Mouse (Mus musculus): ENCODE results near the gene Sprtn. TPM values are rescaled to one million over a fixed set of nuclear protein-coding genes. Genes with fewer than 3 reads are reported as not detected.

Gene Sprtn
- polyA plus RNA-seq, 1 experiment from 2014 or later: 6.8 TPM

GRCm38 (mm10) chr8:124922490-124923089 is 24.9 kb downstream of the Sprtn start:
- 67% methylated on average over 11 of the region's 11 CpGs for WGBS
- no peak for ATAC-seq (ENCODE audit: insufficient number of reproducible peaks, insufficient read depth, low FRiP score, low read depth)
- Histone ChIP-seq H3K4me1 (ENCODE audit: control insufficient read depth in 2 of 2, insufficient read depth in 2 of 2, low read length in 2 of 2) (peaks cover 47 to 73% of the 10 kb centered on the region in 2 experiments), H3K4me3 (ENCODE audit: control insufficient read depth in 1 of 2, insufficient read depth in 1 of 2, low read depth in 1 of 2, low read length in 2 of 2) (no peak overlapping the region), H3K9me3 (ENCODE audit: control insufficient read depth, low read length) (no peaks in the 10 kb centered on the region), H3K9ac (ENCODE audit: low read length) (no peak overlapping the region), H3K4me2 (ENCODE audit: low read length) (peak overlapping the region; percentile 50; the same call in 1 of the 2 replicates), H3K27ac (replicated peaks in 1 of 2; ENCODE audit: control insufficient read depth in 1 of 2, insufficient read depth in 1 of 2, low read depth in 2 of 2, low read length in 2 of 2) (peak overlapping the region in 1 of 2 experiments; percentile 51; a peak in 2 of 4 replicates), H3K36me3 (ENCODE audit: control insufficient read depth, insufficient read depth, low read length) (no peaks in the 10 kb centered on the region), H3K27me3 (ENCODE audit: control insufficient read depth, insufficient read depth, low read length) (no peaks in the 10 kb centered on the region)

- H3K9me3 ChIP-seq (ENCODE audit: control insufficient read depth, low read length): no peaks in the 10 kb centered on the region
- peaks cover 7% of the 10 kb centered on the region; the same call in 1 of the 2 replicates for H3K36me3 ChIP-seq (ENCODE audit: control insufficient read depth, insufficient read depth, low read length)
- peaks cover 46 to 77% of the 10 kb centered on the region in 2 experiments for H3K4me1 ChIP-seq (ENCODE audit: control insufficient read depth in 2 of 2, insufficient read depth in 2 of 2, low read length in 2 of 2)
- H3K4me3 ChIP-seq (ENCODE audit: control insufficient read depth in 1 of 2, insufficient read depth in 1 of 2, low read depth in 1 of 2, low read length in 2 of 2): no peak overlapping the region
- H3K27ac ChIP-seq (replicated peaks in 1 of 2; ENCODE audit: control insufficient read depth in 1 of 2, insufficient read depth in 1 of 2, low read depth in 2 of 2, low read length in 2 of 2): no peak overlapping the region
- no peak overlapping the region for H3K4me2 ChIP-seq (ENCODE audit: low read length)
- 82% methylated on average over 15 of the region's 15 CpGs for WGBS
- H3K9ac ChIP-seq (ENCODE audit: low read length): no peak overlapping the region
- no peak for ATAC-seq (ENCODE audit: insufficient number of reproducible peaks, insufficient read depth, low FRiP score, low read depth)
- H3K27me3 ChIP-seq (ENCODE audit: control insufficient read depth, insufficient read depth, low read length): no peaks in the 10 kb centered on the region
Observed at GRCm38 (mm10) chr8:124923971-124924652, 26.4 kb downstream of the Sprtn start.

- Histone ChIP-seq H3K4me2 (ENCODE audit: low read length) (no peak overlapping the region), H3K9ac (ENCODE audit: low read length) (peak overlapping the region; percentile 8; the same call in 1 of the 2 replicates), H3K4me3 (ENCODE audit: control insufficient read depth in 1 of 2, insufficient read depth in 1 of 2, low read depth in 1 of 2, low read length in 2 of 2) (no peak overlapping the region), H3K9me3 (ENCODE audit: control insufficient read depth, low read length) (no peaks in the 10 kb centered on the region), H3K27ac (replicated peaks in 1 of 2; ENCODE audit: control insufficient read depth in 1 of 2, insufficient read depth in 1 of 2, low read depth in 2 of 2, low read length in 2 of 2) (peak overlapping the region; percentile 74 to 87), H3K36me3 (ENCODE audit: control insufficient read depth, insufficient read depth, low read length) (peaks cover 7% of the 10 kb centered on the region; the same call in 1 of the 2 replicates), H3K4me1 (ENCODE audit: control insufficient read depth in 2 of 2, insufficient read depth in 2 of 2, low read length in 2 of 2) (peaks cover 60 to 92% of the 10 kb centered on the region in 2 experiments), H3K27me3 (ENCODE audit: control insufficient read depth, insufficient read depth, low read length) (no peaks in the 10 kb centered on the region)
- WGBS: 24% methylated on average over 14 of the region's 14 CpGs
- peak; percentile 7; the same call in 1 of the 2 replicates for ATAC-seq (ENCODE audit: insufficient number of reproducible peaks, insufficient read depth, low FRiP score, low read depth)
Observed at GRCm38 (mm10) chr8:124925544-124926266, 28.0 kb downstream of the Sprtn start.

- no peaks in the 10 kb centered on the region for H3K27me3 ChIP-seq (ENCODE audit: control insufficient read depth, insufficient read depth, low read length)
- peak overlapping the region; percentile 74 to 87 for H3K27ac ChIP-seq (replicated peaks in 1 of 2; ENCODE audit: control insufficient read depth in 1 of 2, insufficient read depth in 1 of 2, low read depth in 2 of 2, low read length in 2 of 2)
- peak overlapping the region; percentile 19; the same call in 1 of the 2 replicates for H3K4me2 ChIP-seq (ENCODE audit: low read length)
- ATAC-seq (ENCODE audit: insufficient number of reproducible peaks, insufficient read depth, low FRiP score, low read depth): peak; percentile 78
- H3K4me3 ChIP-seq (ENCODE audit: control insufficient read depth in 1 of 2, insufficient read depth in 1 of 2, low read depth in 1 of 2, low read length in 2 of 2): no peak overlapping the region
- peaks cover 7% of the 10 kb centered on the region; the same call in 1 of the 2 replicates for H3K36me3 ChIP-seq (ENCODE audit: control insufficient read depth, insufficient read depth, low read length)
- no peaks in the 10 kb centered on the region for H3K9me3 ChIP-seq (ENCODE audit: control insufficient read depth, low read length)
- peak overlapping the region; percentile 50 for H3K9ac ChIP-seq (ENCODE audit: low read length)
- peaks cover 58 to 90% of the 10 kb centered on the region in 2 experiments for H3K4me1 ChIP-seq (ENCODE audit: control insufficient read depth in 2 of 2, insufficient read depth in 2 of 2, low read length in 2 of 2)
- 12% methylated on average over 10 of the region's 10 CpGs for WGBS
Observed at GRCm38 (mm10) chr8:124926351-124926771, 28.7 kb downstream of the Sprtn start.

- H3K36me3 ChIP-seq (ENCODE audit: control insufficient read depth, insufficient read depth, low read length): peaks cover 7% of the 10 kb centered on the region; the same call in 1 of the 2 replicates
- ATAC-seq (ENCODE audit: insufficient number of reproducible peaks, insufficient read depth, low FRiP score, low read depth): no peak
- no peaks in the 10 kb centered on the region for H3K27me3 ChIP-seq (ENCODE audit: control insufficient read depth, insufficient read depth, low read length)
- 0 out of 2 replicates have a peak overlapping the region, but pooled peaks have one; percentile 8 for H3K9ac ChIP-seq (ENCODE audit: low read length)
- H3K4me3 ChIP-seq (ENCODE audit: control insufficient read depth in 1 of 2, insufficient read depth in 1 of 2, low read depth in 1 of 2, low read length in 2 of 2): no peak overlapping the region
- no peaks in the 10 kb centered on the region for H3K9me3 ChIP-seq (ENCODE audit: control insufficient read depth, low read length)
- WGBS: 73% methylated on average over 11 of the region's 11 CpGs
- H3K27ac ChIP-seq (replicated peaks in 1 of 2; ENCODE audit: control insufficient read depth in 1 of 2, insufficient read depth in 1 of 2, low read depth in 2 of 2, low read length in 2 of 2): peak overlapping the region in 1 of 2 experiments; percentile 73; a peak in 1 of 4 replicates
- H3K4me1 ChIP-seq (ENCODE audit: control insufficient read depth in 2 of 2, insufficient read depth in 2 of 2, low read length in 2 of 2): peaks cover 45 to 71% of the 10 kb centered on the region in 2 experiments
- no peak overlapping the region for H3K4me2 ChIP-seq (ENCODE audit: low read length)
Observed at GRCm38 (mm10) chr8:124929006-124929405, 31.3 kb downstream of the Sprtn start.

- Histone ChIP-seq H3K27me3 (ENCODE audit: control insufficient read depth, insufficient read depth, low read length) (no peaks in the 10 kb centered on the region), H3K27ac (replicated peaks in 1 of 2; ENCODE audit: control insufficient read depth in 1 of 2, insufficient read depth in 1 of 2, low read depth in 2 of 2, low read length in 2 of 2) (peak overlapping the region; percentile 73 to 79), H3K4me1 (ENCODE audit: control insufficient read depth in 2 of 2, insufficient read depth in 2 of 2, low read length in 2 of 2) (peaks cover 42 to 69% of the 10 kb centered on the region in 2 experiments), H3K9ac (ENCODE audit: low read length) (peak overlapping the region; percentile 30; the same call in 1 of the 2 replicates), H3K4me3 (ENCODE audit: control insufficient read depth in 1 of 2, insufficient read depth in 1 of 2, low read depth in 1 of 2, low read length in 2 of 2) (no peak overlapping the region), H3K36me3 (ENCODE audit: control insufficient read depth, insufficient read depth, low read length) (peaks cover 7% of the 10 kb centered on the region; the same call in 1 of the 2 replicates), H3K4me2 (ENCODE audit: low read length) (peak overlapping the region; percentile 49), H3K9me3 (ENCODE audit: control insufficient read depth, low read length) (no peaks in the 10 kb centered on the region)
- 47% methylated on average over 13 of the region's 13 CpGs for WGBS
- ATAC-seq (ENCODE audit: insufficient number of reproducible peaks, insufficient read depth, low FRiP score, low read depth): no peak
Observed at GRCm38 (mm10) chr8:124930086-124930485, 32.4 kb downstream of the Sprtn start.

- ATAC-seq (ENCODE audit: insufficient number of reproducible peaks, insufficient read depth, low FRiP score, low read depth): no peak
- H3K27ac ChIP-seq (replicated peaks in 1 of 2; ENCODE audit: control insufficient read depth in 1 of 2, insufficient read depth in 1 of 2, low read depth in 2 of 2, low read length in 2 of 2): peak overlapping the region; percentile 73 to 79
- no peaks in the 10 kb centered on the region for H3K27me3 ChIP-seq (ENCODE audit: control insufficient read depth, insufficient read depth, low read length)
- H3K9me3 ChIP-seq (ENCODE audit: control insufficient read depth, low read length): no peaks in the 10 kb centered on the region
- no peak overlapping the region for H3K4me3 ChIP-seq (ENCODE audit: control insufficient read depth in 1 of 2, insufficient read depth in 1 of 2, low read depth in 1 of 2, low read length in 2 of 2)
- peaks cover 39 to 68% of the 10 kb centered on the region in 2 experiments for H3K4me1 ChIP-seq (ENCODE audit: control insufficient read depth in 2 of 2, insufficient read depth in 2 of 2, low read length in 2 of 2)
- peak overlapping the region; percentile 49; the same call in 1 of the 2 replicates for H3K4me2 ChIP-seq (ENCODE audit: low read length)
- no peak overlapping the region for H3K9ac ChIP-seq (ENCODE audit: low read length)
- peaks cover 7% of the 10 kb centered on the region; the same call in 1 of the 2 replicates for H3K36me3 ChIP-seq (ENCODE audit: control insufficient read depth, insufficient read depth, low read length)
- WGBS: 80% methylated on average over 4 of the region's 4 CpGs
Observed at GRCm38 (mm10) chr8:124930649-124931048, 33.0 kb downstream of the Sprtn start.

All from heart, embryonic 14.5 days (tissue).